Mouse (Mus musculus) lung, embryonic 14.5 days (tissue): ENCODE measurements around the gene Saal1. TPM values are rescaled to one million over a fixed set of nuclear protein-coding genes. Genes with fewer than 3 reads are reported as not detected.

Experiments
- ATAC-seq: fragments of 200-750 bp; cut with Nextera tagmentation; 2 replicates; pipeline ENCODE4 v1.8.0; 2017; ENCODE audit warnings: mild to moderate bottlenecking, moderate TSS enrichment, moderate library complexity; ENCODE audit not compliant: insufficient read depth
- DNase-seq: peaks from one replicate; pipeline ENCODE4 v3.0.0-alpha.2; 2015
- H3K27ac ChIP-seq: fragments of 300-500 bp; sonication (generic); 2 replicates; pipeline ENCODE4 v1.5.1; 2014; ENCODE audit warnings: low read depth, mild to moderate bottlenecking, moderate library complexity
- H3K27me3 ChIP-seq: fragments of 300-500 bp; sonication (generic); 2 replicates; pipeline ENCODE4 v1.6.1; 2014; ENCODE audit warnings: low read length, control low read depth; ENCODE audit not compliant: insufficient read depth
- H3K36me3 ChIP-seq: fragments of 300-500 bp; sonication (generic); 2 replicates; pipeline ENCODE4 v1.6.1; 2014; ENCODE audit warnings: control low read depth; ENCODE audit not compliant: insufficient read depth
- H3K4me1 ChIP-seq: fragments of 300-500 bp; sonication (generic); 2 replicates; pipeline ENCODE4 v1.6.1; 2014; ENCODE audit warnings: antibody characterized with exemption, control low read depth; ENCODE audit not compliant: insufficient read depth
- H3K4me2 ChIP-seq: fragments of 300-500 bp; sonication (generic); 2 replicates; pipeline ENCODE4 v1.6.1; 2014; ENCODE audit warnings: mild to moderate bottlenecking
- H3K4me3 ChIP-seq: fragments of 300-500 bp; sonication (generic); 2 replicates; pipeline ENCODE4 v1.5.1; 2014; ENCODE audit warnings: low read depth, low read length
- H3K9ac ChIP-seq: fragments of 300-500 bp; sonication (generic); 2 replicates; pipeline ENCODE4 v1.6.1; 2014
- H3K9me3 ChIP-seq: fragments of 300-500 bp; sonication (generic); 2 replicates; pipeline ENCODE4 v1.6.1; 2016; ENCODE audit warnings: low read depth, low read length, control low read depth
- CTCF ChIP-seq: IDR thresholded peaks from 2 replicates; pipeline ENCODE4 v1.5.1; 2016; ENCODE audit warnings: antibody characterized with exemption, low read depth
- WGBS: fragments of 180-500 bp; shearing (Covaris S2); extraction: QIAGEN DNeasy Blood & Tissue Kit; methylation state at CpG from one replicate; pipeline ENCODE4 v1.1.7; 2014; 5-methylcytosine and 5-hydroxymethylcytosine counted together
- polyA plus RNA-seq: library from polyadenylated mRNA; unstranded; fragments of >200 nt; fragmentation: Nextera tagmentation; extraction: Ambion mirVana; gene quantifications from 2 replicates; pipeline ENCODE4 v1.2.1, GENCODE M21; 2014

Saal1 gene
- polyA plus RNA-seq, 1 experiment from 2014 or later: 38.6 TPM

DNA sequence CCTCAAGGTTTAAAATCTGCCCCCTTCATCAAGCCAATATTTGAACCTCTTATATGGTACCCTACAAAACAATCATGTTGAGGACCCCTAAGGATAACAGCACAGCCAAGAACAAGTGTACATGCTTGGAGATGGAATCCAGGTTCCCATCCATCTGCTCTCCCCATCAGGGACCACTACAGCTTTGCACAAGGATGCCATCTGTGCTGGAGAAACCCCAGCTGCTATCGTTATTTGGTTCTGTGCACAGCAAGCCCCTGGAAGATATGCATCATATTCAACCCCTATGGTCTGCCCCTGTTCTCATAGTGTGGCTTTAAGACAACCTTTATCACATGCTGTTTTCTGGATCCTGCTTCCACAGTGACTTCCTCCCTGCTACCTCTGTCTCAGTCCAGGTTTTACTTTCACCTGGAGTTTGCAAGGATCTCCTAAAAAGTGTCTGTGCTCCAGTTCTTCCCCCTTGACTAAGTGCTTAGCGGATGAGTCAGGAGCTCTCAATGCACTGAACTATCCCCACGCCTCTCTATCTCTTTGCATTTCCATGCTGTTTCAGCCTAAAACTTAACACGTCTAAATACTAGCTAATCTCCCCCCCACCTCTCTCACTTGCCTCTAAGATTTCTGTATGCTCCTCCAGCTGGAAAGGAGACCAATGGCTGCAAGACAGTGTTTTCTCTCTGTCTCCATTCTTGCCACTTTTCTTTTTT is 61.9 kb downstream of the Saal1 start:
- no peak overlapping the region for H3K27ac ChIP-seq
- H3K9ac ChIP-seq: no peak overlapping the region
- no peaks in the 10 kb centered on the region for H3K27me3 ChIP-seq
- no peak overlapping the region for H3K4me3 ChIP-seq
- no peak for TF ChIP-seq CTCF
- WGBS: 65% methylated on average over 4 of the region's 4 CpGs
- H3K4me1 ChIP-seq: no peaks in the 10 kb centered on the region
- no peak overlapping the region for H3K4me2 ChIP-seq
- ATAC-seq (no peak), DNase-seq (no peak)
- H3K36me3 ChIP-seq: no peaks in the 10 kb centered on the region
- no peaks in the 10 kb centered on the region for H3K9me3 ChIP-seq

- H3K36me3 ChIP-seq: no peaks in the 10 kb centered on the region
- TF ChIP-seq CTCF: peak; percentile 16; the same call in 1 of the 2 replicates
- H3K4me2 ChIP-seq: no peak overlapping the region
- H3K4me1 ChIP-seq: peaks cover 5% of the 10 kb centered on the region; the same call in 1 of the 2 replicates
- no peak overlapping the region for H3K9ac ChIP-seq
- H3K4me3 ChIP-seq: no peak overlapping the region
- DNase-seq: no peak
- peaks cover 4% of the 10 kb centered on the region; the same call in 1 of the 2 replicates for H3K27me3 ChIP-seq
- H3K27ac ChIP-seq: no peak overlapping the region
- H3K9me3 ChIP-seq: no peaks in the 10 kb centered on the region
- ATAC-seq: no peak
- WGBS: 80% methylated on average over 1 of the region's 1 CpGs
Measured at GRCm38 (mm10) chr7:46643172-46643571, 67.3 kb downstream of the Saal1 start.

- ATAC-seq (no peak), DNase-seq (no peak)
- no peaks in the 10 kb centered on the region for H3K36me3 ChIP-seq
- H3K9ac ChIP-seq: peak overlapping the region; percentile 59
- peak overlapping the region; percentile 70 for H3K4me2 ChIP-seq
- WGBS: 14% methylated on average over 17 of the region's 17 CpGs
- H3K4me3 ChIP-seq: peak overlapping the region; percentile 52
- no peaks in the 10 kb centered on the region for H3K9me3 ChIP-seq
- no peak for TF ChIP-seq CTCF
- no peak overlapping the region for H3K27ac ChIP-seq
- peaks cover 4% of the 10 kb centered on the region; the same call in 1 of the 2 replicates for H3K27me3 ChIP-seq
- H3K4me1 ChIP-seq: peaks cover 5% of the 10 kb centered on the region; the same call in 1 of the 2 replicates
Measured at GRCm38 (mm10) chr7:46640062-46640461, 70.4 kb downstream of the Saal1 start.

- Histone ChIP-seq H3K27ac (no peak within 1 kb of the TSS), H3K4me1 (peaks cover 5% of the 10 kb centered on the region; the same call in 1 of the 2 replicates), H3K9me3 (no peaks in the 10 kb centered on the region), H3K27me3 (peaks cover 4% of the 10 kb centered on the region; the same call in 1 of the 2 replicates), H3K36me3 (no peaks in the 10 kb centered on the region), H3K4me3 (peak within 1 kb of the TSS; percentile 52), H3K4me2 (peak within 1 kb of the TSS; percentile 70), H3K9ac (peak within 1 kb of the TSS; percentile 59)
- peak; percentile 97 for ATAC-seq
- under 1% methylated on average over 30 of the region's 30 CpGs for WGBS
- DNase-seq: peak; percentile 93
- no peak for TF ChIP-seq CTCF
Measured at GRCm38 (mm10) chr7:46639692-46640031, 70.8 kb downstream of the Saal1 start, which contains the start of gene Sergef. Sergef (minus strand) TSS chr7:46639807.

- DNase-seq: peak; percentile 15
- no peak overlapping the region for H3K27ac ChIP-seq
- H3K4me3 ChIP-seq: peak overlapping the region; percentile 52
- H3K9ac ChIP-seq: peak overlapping the region; percentile 59
- peak; percentile 18 for ATAC-seq
- H3K9me3 ChIP-seq: no peaks in the 10 kb centered on the region
- whole genome bisulfite sequencing: 6% methylated on average over 32 of the region's 32 CpGs
- peaks cover 5% of the 10 kb centered on the region; the same call in 1 of the 2 replicates for H3K4me1 ChIP-seq
- no peak for TF ChIP-seq CTCF
- peak overlapping the region; percentile 70 for H3K4me2 ChIP-seq
- peaks cover 4% of the 10 kb centered on the region; the same call in 1 of the 2 replicates for H3K27me3 ChIP-seq
- no peaks in the 10 kb centered on the region for H3K36me3 ChIP-seq
Measured at GRCm38 (mm10) chr7:46638889-46639691, 71.4 kb downstream of the Saal1 start.

Other genes starting within 250 kb of the Saal1 start
- 10.6 and 12.7 TPM in 2 replicates for gene Sergef, start 70.9 kb downstream of the Saal1 start, polyA plus RNA-seq
- gene Tph1, start 38.1 kb downstream of the Saal1 start, polyA plus RNA-seq: 0.54 TPM in 1 of 2 replicates, not detected in the other
- gene Saa3, start 5.0 kb upstream of the Saal1 start, polyA plus RNA-seq: 0.08 TPM in 1 of 2 replicates, not detected in the other
- gene Saa4, start 21.9 kb upstream of the Saal1 start, polyA plus RNA-seq: not detected in 2 replicates
- gene Saa1, start 32.3 kb upstream of the Saal1 start, polyA plus RNA-seq: not detected in 2 replicates
- gene Saa2, start 41.1 kb upstream of the Saal1 start, polyA plus RNA-seq: not detected in 2 replicates
- gene Hps5, start 85.4 kb upstream of the Saal1 start, polyA plus RNA-seq: 19.2 and 24.5 TPM in 2 replicates
- gene Gtf2h1, start 85.4 kb upstream of the Saal1 start, polyA plus RNA-seq: 41.7 and 47.1 TPM in 2 replicates
- 1,903 and 1,950 TPM in 2 replicates for gene Ldha, start 130.8 kb upstream of the Saal1 start, polyA plus RNA-seq
- gene Ldhc, start 150.5 kb upstream of the Saal1 start, polyA plus RNA-seq: 0.13 TPM in 1 of 2 replicates, not detected in the other
- gene Tsg101, start 209.3 kb upstream of the Saal1 start, polyA plus RNA-seq: 176 and 180 TPM in 2 replicates
- gene Uevld, start 247.8 kb upstream of the Saal1 start, polyA plus RNA-seq: 14.9 TPM in 2 replicates